Mouse (Mus musculus): ENCODE data around the gene Olfml2a. TPM values are rescaled to one million over a fixed set of nuclear protein-coding genes. Genes with fewer than 3 reads are reported as not detected.

The Olfml2a gene
- polyA plus RNA-seq, 1 experiment from 2014 or later, result 1.2 TPM

GRCm38 (mm10) chr2:38933931-38934330 is 2.2 kb downstream of the Olfml2a start:
- 27% methylated on average over 2 of the region's 2 CpGs for WGBS
- no peak overlapping the region for H3K4me2 ChIP-seq (ENCODE audit: low read length)

GRCm38 (mm10) chr2:38934936-38935335 is 3.2 kb downstream of the Olfml2a start:
- Histone ChIP-seq H3K4me3 (ENCODE audit: low read depth, low read length) (no peak overlapping the region), H3K9me3 (ENCODE audit: control insufficient read depth, low read length) (no peaks in the 10 kb centered on the region), H3K27ac (ENCODE audit: low read depth) (no peak overlapping the region), H3K9ac (ENCODE audit: low read length) (no peak overlapping the region), H3K4me1 (replicated peaks; ENCODE audit: control insufficient read depth, insufficient read depth, low read length) (0 out of 2 replicates have a peak, but pooled peaks cover 4% of the 10 kb centered on the region), H3K36me3 (ENCODE audit: control insufficient read depth, insufficient read depth, low read length) (no peaks in the 10 kb centered on the region), H3K4me2 (ENCODE audit: low read length) (no peak overlapping the region), H3K27me3 (replicated peaks; ENCODE audit: control insufficient read depth, insufficient read depth, low read length) (no peaks in the 10 kb centered on the region)
- 69% methylated on average over 5 of the region's 5 CpGs for WGBS
- no peak for DNase-seq (ENCODE audit: low spot score)
- ATAC-seq (replicated peaks; ENCODE audit: low FRiP score, low TSS enrichment, low read depth), result no peak

More at GRCm38 (mm10) chr2:38933931-38934330, 2.2 kb downstream of the Olfml2a start:
- Histone ChIP-seq H3K27ac (ENCODE audit: low read depth) (no peak overlapping the region), H3K4me1 (replicated peaks; ENCODE audit: control insufficient read depth, insufficient read depth, low read length) (0 out of 2 replicates have a peak, but pooled peaks cover 4% of the 10 kb centered on the region), H3K4me3 (ENCODE audit: low read depth, low read length) (no peak overlapping the region), H3K9ac (ENCODE audit: low read length) (no peak overlapping the region), H3K27me3 (replicated peaks; ENCODE audit: control insufficient read depth, insufficient read depth, low read length) (no peaks in the 10 kb centered on the region), H3K36me3 (ENCODE audit: control insufficient read depth, insufficient read depth, low read length) (no peaks in the 10 kb centered on the region), H3K9me3 (ENCODE audit: control insufficient read depth, low read length) (no peaks in the 10 kb centered on the region)
- ATAC-seq (replicated peaks; ENCODE audit: low FRiP score, low TSS enrichment, low read depth) (no peak), DNase-seq (ENCODE audit: low spot score) (no peak)

- WGBS, result 77% methylated on average over 9 of the region's 9 CpGs
- Histone ChIP-seq H3K27ac (ENCODE audit: low read depth) (no peak overlapping the region), H3K4me3 (ENCODE audit: low read depth, low read length) (no peak overlapping the region), H3K4me2 (ENCODE audit: low read length) (no peak overlapping the region), H3K9ac (ENCODE audit: low read length) (no peak overlapping the region), H3K36me3 (ENCODE audit: control insufficient read depth, insufficient read depth, low read length) (no peaks in the 10 kb centered on the region), H3K27me3 (replicated peaks; ENCODE audit: control insufficient read depth, insufficient read depth, low read length) (no peaks in the 10 kb centered on the region), H3K9me3 (ENCODE audit: control insufficient read depth, low read length) (no peaks in the 10 kb centered on the region), H3K4me1 (replicated peaks; ENCODE audit: control insufficient read depth, insufficient read depth, low read length) (no peaks in the 10 kb centered on the region)
- ATAC-seq (replicated peaks; ENCODE audit: low FRiP score, low TSS enrichment, low read depth) (no peak), DNase-seq (ENCODE audit: low spot score) (no peak)
Measured at GRCm38 (mm10) chr2:38936721-38937378, 5.1 kb downstream of the Olfml2a start.

- Histone ChIP-seq H3K9me3 (ENCODE audit: control insufficient read depth, low read length) (no peaks in the 10 kb centered on the region), H3K4me2 (ENCODE audit: low read length) (no peak overlapping the region), H3K27ac (ENCODE audit: low read depth) (no peak overlapping the region), H3K36me3 (ENCODE audit: control insufficient read depth, insufficient read depth, low read length) (no peaks in the 10 kb centered on the region), H3K27me3 (replicated peaks; ENCODE audit: control insufficient read depth, insufficient read depth, low read length) (no peaks in the 10 kb centered on the region), H3K4me3 (ENCODE audit: low read depth, low read length) (no peak overlapping the region), H3K4me1 (replicated peaks; ENCODE audit: control insufficient read depth, insufficient read depth, low read length) (no peaks in the 10 kb centered on the region), H3K9ac (ENCODE audit: low read length) (no peak overlapping the region)
- DNase-seq (ENCODE audit: low spot score), result no peak
- WGBS, result 77% methylated on average over 3 of the region's 3 CpGs
- no peak for ATAC-seq (replicated peaks; ENCODE audit: low FRiP score, low TSS enrichment, low read depth)
Measured at GRCm38 (mm10) chr2:38937396-38937795, 5.6 kb downstream of the Olfml2a start.

GRCm38 (mm10) chr2:38938007-38938406 is 6.2 kb downstream of the Olfml2a start:
- Histone ChIP-seq H3K27me3 (replicated peaks; ENCODE audit: control insufficient read depth, insufficient read depth, low read length) (no peaks in the 10 kb centered on the region), H3K4me3 (ENCODE audit: low read depth, low read length) (no peak overlapping the region), H3K36me3 (ENCODE audit: control insufficient read depth, insufficient read depth, low read length) (no peaks in the 10 kb centered on the region), H3K4me1 (replicated peaks; ENCODE audit: control insufficient read depth, insufficient read depth, low read length) (no peaks in the 10 kb centered on the region), H3K27ac (ENCODE audit: low read depth) (no peak overlapping the region), H3K4me2 (ENCODE audit: low read length) (no peak overlapping the region), H3K9ac (ENCODE audit: low read length) (no peak overlapping the region), H3K9me3 (ENCODE audit: control insufficient read depth, low read length) (no peaks in the 10 kb centered on the region)
- DNase-seq (ENCODE audit: low spot score), result no peak
- 83% methylated on average over 1 of the region's 1 CpGs for WGBS
- ATAC-seq (replicated peaks; ENCODE audit: low FRiP score, low TSS enrichment, low read depth), result no peak

- H3K27me3 ChIP-seq (replicated peaks; ENCODE audit: control insufficient read depth, insufficient read depth, low read length), result no peaks in the 10 kb centered on the region
- no peaks in the 10 kb centered on the region for H3K9me3 ChIP-seq (ENCODE audit: control insufficient read depth, low read length)
- no peak overlapping the region for H3K4me2 ChIP-seq (ENCODE audit: low read length)
- H3K36me3 ChIP-seq (ENCODE audit: control insufficient read depth, insufficient read depth, low read length), result no peaks in the 10 kb centered on the region
- no peak overlapping the region for H3K9ac ChIP-seq (ENCODE audit: low read length)
- no peak overlapping the region for H3K27ac ChIP-seq (ENCODE audit: low read depth)
- DNase-seq (ENCODE audit: low spot score) (no peak), ATAC-seq (replicated peaks; ENCODE audit: low FRiP score, low TSS enrichment, low read depth) (no peak)
- WGBS, result 71% methylated on average over 2 of the region's 2 CpGs
- no peaks in the 10 kb centered on the region for H3K4me1 ChIP-seq (replicated peaks; ENCODE audit: control insufficient read depth, insufficient read depth, low read length)
- no peak overlapping the region for H3K4me3 ChIP-seq (ENCODE audit: low read depth, low read length)
Measured at GRCm38 (mm10) chr2:38939047-38939446, 7.3 kb downstream of the Olfml2a start.

GRCm38 (mm10) chr2:38941426-38941825 is 9.6 kb downstream of the Olfml2a start:
- no peak for ATAC-seq (replicated peaks; ENCODE audit: low FRiP score, low TSS enrichment, low read depth)
- no peak for DNase-seq (ENCODE audit: low spot score)
- WGBS, result 77% methylated on average over 14 of the region's 14 CpGs

GRCm38 (mm10) chr2:38941898-38942297 is 10.1 kb downstream of the Olfml2a start:
- H3K4me1 ChIP-seq (replicated peaks; ENCODE audit: control insufficient read depth, insufficient read depth, low read length), result no peaks in the 10 kb centered on the region
- 69% methylated on average over 2 of the region's 2 CpGs for whole genome bisulfite sequencing
- no peak overlapping the region for H3K27ac ChIP-seq (ENCODE audit: low read depth)
- H3K4me3 ChIP-seq (ENCODE audit: low read depth, low read length), result no peak overlapping the region
- H3K9me3 ChIP-seq (ENCODE audit: control insufficient read depth, low read length), result no peaks in the 10 kb centered on the region
- no peak overlapping the region for H3K9ac ChIP-seq (ENCODE audit: low read length)
- H3K4me2 ChIP-seq (ENCODE audit: low read length), result no peak overlapping the region
- ATAC-seq (replicated peaks; ENCODE audit: low FRiP score, low TSS enrichment, low read depth), result no peak
- no peaks in the 10 kb centered on the region for H3K27me3 ChIP-seq (replicated peaks; ENCODE audit: control insufficient read depth, insufficient read depth, low read length)
- no peaks in the 10 kb centered on the region for H3K36me3 ChIP-seq (ENCODE audit: control insufficient read depth, insufficient read depth, low read length)
- DNase-seq (ENCODE audit: low spot score), result no peak

More at GRCm38 (mm10) chr2:38941426-38941825, 9.6 kb downstream of the Olfml2a start:
- Histone ChIP-seq H3K27ac (ENCODE audit: low read depth) (no peak overlapping the region), H3K4me1 (replicated peaks; ENCODE audit: control insufficient read depth, insufficient read depth, low read length) (no peaks in the 10 kb centered on the region), H3K4me3 (ENCODE audit: low read depth, low read length) (no peak overlapping the region), H3K4me2 (ENCODE audit: low read length) (no peak overlapping the region), H3K9ac (ENCODE audit: low read length) (no peak overlapping the region), H3K9me3 (ENCODE audit: control insufficient read depth, low read length) (no peaks in the 10 kb centered on the region), H3K36me3 (ENCODE audit: control insufficient read depth, insufficient read depth, low read length) (no peaks in the 10 kb centered on the region), H3K27me3 (replicated peaks; ENCODE audit: control insufficient read depth, insufficient read depth, low read length) (no peaks in the 10 kb centered on the region)

GRCm38 (mm10) chr2:38943161-38943560 is 11.4 kb downstream of the Olfml2a start:
- H3K27ac ChIP-seq (ENCODE audit: low read depth), result no peak overlapping the region
- ATAC-seq (replicated peaks; ENCODE audit: low FRiP score, low TSS enrichment, low read depth) (no peak), DNase-seq (ENCODE audit: low spot score) (no peak)
- 86% methylated on average over 5 of the region's 5 CpGs for WGBS
- H3K9ac ChIP-seq (ENCODE audit: low read length), result no peak overlapping the region
- no peaks in the 10 kb centered on the region for H3K4me1 ChIP-seq (replicated peaks; ENCODE audit: control insufficient read depth, insufficient read depth, low read length)
- no peak overlapping the region for H3K4me2 ChIP-seq (ENCODE audit: low read length)
- H3K27me3 ChIP-seq (replicated peaks; ENCODE audit: control insufficient read depth, insufficient read depth, low read length), result no peaks in the 10 kb centered on the region
- H3K9me3 ChIP-seq (ENCODE audit: control insufficient read depth, low read length), result no peaks in the 10 kb centered on the region
- no peak overlapping the region for H3K4me3 ChIP-seq (ENCODE audit: low read depth, low read length)
- H3K36me3 ChIP-seq (ENCODE audit: control insufficient read depth, insufficient read depth, low read length), result no peaks in the 10 kb centered on the region

All from intestine, embryonic 14.5 days (tissue).